Mouse (Mus musculus): Measurements from ENCODE around the gene Mthfr.

Mthfr gene

DNA sequence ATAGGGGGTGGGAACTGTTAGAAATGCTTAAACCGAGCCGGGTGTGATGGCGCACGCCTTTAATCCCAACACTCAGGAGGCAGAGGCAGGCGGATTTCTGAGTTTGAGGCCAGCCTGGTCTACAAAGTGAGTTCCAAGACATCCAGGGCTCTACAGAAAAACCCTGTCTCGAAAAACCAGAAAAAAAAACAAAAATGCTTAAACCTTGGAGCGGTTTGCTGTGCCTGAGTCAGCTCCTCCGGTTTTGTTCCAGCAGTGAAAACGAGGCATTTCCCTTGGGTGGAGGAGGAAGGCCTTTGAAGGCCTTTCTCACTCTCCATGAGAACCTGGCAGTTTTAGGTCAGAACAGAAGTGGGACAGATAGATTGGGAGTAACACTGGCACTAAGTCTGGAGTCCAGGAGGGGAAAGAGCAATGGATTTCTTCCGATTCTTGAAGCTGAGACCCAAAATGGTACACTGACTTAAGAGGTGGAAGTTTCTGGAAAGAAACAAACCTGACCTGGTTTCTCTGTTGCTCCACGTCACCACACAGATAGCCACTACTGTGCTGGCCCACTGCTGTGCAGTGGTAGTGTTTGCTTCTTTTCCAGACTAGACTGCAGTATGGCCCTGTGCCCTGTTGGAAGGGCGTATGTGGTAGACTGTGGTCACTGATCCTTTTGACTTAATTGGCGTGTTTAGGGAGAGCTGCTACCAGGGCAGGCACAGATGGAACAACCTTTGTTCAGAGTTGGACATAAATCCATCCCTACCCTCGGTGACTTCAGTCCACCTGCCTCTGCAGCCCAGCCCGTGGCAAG, 1.4 kb downstream of the Mthfr start:
- 37% methylated on average over 15 of the region's 15 CpGs for WGBS

DNA sequence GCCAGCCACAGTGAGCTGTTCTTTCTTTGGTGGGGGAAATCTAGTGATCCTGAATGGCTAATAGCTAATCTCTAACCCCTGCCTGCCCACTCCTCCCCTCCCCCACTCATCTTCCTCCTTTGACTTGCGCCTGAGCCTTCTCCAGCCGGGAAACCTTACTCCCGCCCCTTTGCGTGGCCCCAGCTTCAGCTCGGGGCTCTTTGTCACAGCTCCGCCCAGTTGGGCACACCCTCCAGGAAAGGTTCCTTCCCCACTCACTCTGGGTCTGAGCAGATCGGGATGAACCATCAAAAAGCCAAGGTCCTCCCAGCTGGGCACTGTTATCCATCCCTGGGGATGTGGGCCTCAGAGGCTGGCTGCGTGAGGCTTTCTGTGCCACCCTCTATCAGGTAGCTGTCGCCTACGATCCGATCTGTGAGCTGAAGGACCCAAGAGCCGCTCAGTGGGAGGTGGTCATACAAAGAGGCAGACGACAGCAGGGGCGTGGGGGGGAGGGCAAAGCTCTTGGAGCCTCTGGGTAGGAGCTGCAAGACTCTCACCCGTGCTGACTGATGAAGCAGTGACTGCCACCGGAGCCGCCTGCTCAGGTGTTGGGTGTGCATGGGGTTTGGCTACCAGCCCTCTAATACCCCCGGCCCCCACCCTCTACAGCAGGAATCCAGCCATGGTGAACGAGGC, 2.2 kb downstream of the Mthfr start:
- WGBS, result 7% methylated on average over 19 of the region's 19 CpGs

DNA sequence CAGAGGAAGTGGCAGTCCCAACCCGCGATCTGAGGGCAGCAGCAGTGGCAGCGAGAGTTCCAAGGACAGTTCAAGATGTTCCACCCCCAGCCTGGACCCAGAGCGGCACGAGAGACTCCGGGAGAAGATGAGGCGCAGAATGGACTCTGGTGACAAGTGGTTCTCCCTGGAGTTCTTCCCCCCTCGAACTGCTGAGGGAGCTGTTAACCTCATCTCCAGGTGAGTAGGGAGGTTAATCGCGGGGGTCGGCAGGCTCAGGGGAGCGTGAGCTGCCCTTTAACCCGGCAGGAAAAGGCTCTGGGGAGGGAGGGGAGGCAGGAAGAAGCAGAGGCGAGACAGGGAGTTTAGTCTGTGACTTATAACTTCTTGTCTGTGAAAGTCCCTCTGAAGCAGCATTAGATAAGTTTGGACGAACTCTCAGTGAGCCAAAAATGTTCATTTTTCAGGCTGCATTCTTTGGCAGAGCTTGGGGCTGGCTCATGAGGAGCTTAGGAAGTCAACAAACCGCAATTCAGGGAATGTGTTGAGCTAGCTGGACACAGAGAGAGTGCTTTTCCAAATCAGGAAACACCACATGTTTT, 2.8 kb downstream of the Mthfr start:
- 14% methylated on average over 16 of the region's 16 CpGs for WGBS

DNA sequence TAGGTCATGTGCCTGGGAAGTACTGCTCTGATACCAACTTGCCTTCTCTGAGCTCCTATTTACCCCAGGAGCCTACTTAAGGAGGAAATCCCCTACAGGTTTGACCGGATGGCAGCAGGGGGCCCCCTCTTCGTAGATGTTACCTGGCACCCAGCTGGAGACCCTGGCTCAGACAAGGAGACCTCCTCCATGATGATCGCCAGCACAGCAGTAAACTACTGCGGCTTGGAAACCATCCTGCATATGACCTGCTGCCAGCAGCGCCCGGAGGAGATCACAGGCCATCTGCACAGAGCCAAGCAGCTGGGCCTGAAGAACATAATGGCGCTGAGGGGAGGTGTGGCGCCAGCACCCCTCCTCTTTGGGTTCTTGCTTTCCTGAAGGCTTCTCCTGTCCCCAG, 4.5 kb downstream of the Mthfr start:
- WGBS, result 55% methylated on average over 8 of the region's 8 CpGs

DNA sequence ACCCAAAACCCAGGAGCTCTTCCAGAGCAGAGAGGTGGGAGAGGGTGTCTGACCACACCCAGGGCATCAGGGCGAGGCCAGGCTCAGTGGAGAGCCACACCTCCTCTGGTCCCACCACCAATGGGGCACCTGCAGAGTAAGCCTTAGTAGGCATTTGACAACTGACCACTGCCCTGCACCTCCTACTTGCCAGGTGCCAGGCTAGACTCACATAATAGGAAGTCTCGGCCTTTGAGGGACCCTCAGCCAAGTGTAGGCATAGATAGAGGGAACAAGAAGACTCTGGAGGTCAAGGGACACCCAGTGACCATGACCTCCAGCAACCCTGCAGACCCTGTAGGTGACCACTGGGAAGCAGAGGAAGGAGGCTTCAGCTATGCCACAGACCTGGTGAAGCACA, 5.2 kb downstream of the Mthfr start:
- 100% methylated on average over 2 of the region's 2 CpGs for WGBS

DNA sequence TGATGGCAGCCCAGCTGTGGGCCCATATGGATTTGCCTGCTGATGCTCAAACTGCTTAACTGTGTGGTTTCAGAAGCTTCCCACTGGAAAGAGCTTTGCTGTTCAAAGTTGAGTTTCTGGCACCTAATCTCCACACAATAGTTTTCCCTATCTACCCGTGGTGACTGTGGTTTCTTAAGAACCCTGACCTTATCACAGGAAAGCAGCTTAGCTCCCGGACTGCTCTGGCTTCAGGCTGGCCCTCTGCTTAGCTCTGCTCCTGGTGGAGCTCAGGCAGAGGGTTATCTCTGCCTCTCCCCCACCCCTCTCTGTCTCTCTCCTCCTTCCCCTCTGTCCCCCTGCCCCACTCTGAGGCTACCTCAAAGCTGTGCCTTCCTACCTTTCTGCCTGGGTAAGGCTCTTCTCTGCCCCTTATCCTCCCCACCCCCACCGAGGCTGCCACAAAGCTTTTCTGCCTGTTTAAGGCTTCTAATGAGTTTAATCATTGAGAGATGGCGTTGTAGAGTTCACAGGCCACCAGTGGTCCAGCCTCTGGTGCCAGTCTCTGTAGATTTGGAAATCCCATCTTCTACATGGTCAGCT, 7.7 kb downstream of the Mthfr start:
- WGBS, result 74% methylated on average over 4 of the region's 4 CpGs

DNA sequence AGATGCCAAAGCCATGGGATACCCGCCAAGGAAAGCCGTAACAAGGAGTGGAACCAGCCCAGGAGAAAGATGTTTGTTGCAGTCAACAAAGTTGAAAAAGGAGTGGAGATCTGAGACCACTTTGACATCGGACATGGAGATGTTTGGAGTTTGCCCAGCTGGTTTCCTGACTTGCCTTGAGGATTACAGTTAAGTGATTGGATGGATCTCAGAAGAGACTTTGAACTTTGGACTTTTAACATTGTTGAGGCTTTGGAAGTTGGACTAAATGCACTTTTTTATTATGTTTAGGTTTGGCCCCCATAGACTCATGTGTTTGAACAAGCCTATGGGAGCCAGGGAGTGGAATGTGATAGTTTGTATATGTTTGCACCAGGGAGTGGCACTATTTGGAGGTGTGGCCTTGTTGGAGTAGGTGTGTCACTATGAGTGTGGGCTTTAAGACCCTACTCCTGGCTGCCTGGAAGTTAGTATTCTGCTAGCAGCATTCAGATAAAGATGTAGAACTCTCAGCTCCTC, 11.6 kb downstream of the Mthfr start:
- WGBS, result 94% methylated on average over 3 of the region's 3 CpGs

DNA sequence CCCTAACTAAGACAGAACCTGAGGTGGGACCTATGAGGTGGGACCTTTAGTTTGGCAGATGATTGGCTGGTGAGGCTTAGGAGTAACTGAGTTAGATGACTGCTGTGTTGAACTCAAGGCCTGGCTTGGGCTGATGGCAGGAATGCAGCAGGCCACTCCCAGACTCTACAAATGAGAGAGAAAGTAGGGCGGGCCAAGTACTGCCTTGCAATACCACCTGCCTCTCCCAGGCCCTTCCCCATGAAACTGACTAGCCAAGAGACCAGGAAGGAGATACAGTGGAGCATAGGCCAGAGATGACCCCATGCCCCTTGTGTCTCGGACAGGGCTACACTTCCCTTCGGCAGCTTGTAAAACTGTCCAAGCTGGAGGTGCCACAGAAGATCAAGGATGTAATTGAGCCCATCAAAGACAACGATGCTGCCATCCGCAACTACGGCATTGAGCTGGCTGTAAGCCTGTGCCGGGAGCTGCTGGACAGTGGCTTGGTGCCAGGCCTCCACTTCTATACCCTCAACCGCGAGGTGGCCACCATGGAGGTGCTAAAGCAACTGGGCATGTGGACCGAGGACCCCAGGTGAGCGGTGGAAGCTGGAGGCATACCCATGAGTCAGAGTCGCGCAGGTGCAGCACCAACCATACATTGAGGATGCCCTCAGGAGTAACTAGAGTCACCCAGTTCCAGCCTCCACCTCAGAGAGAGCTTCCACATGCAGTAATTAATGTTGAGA, 12.3 kb downstream of the Mthfr start:
- WGBS, result 93% methylated on average over 13 of the region's 13 CpGs

DNA sequence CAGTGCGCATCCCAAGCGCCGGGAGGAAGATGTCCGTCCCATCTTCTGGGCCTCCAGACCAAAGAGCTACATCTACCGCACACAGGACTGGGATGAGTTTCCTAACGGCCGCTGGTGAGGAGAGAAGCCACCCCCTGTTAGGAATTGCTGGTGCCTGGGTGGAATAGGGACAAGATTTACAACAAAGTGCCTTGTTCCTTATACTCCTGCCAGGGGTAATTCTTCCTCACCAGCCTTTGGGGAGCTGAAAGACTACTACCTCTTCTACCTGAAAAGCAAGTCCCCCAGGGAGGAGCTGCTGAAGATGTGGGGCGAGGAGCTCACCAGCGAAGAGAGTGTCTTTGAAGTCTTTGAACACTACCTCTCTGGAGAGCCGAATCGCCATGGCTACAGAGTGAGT, 13.0 kb downstream of the Mthfr start:
- WGBS, result 82% methylated on average over 11 of the region's 11 CpGs

DNA sequence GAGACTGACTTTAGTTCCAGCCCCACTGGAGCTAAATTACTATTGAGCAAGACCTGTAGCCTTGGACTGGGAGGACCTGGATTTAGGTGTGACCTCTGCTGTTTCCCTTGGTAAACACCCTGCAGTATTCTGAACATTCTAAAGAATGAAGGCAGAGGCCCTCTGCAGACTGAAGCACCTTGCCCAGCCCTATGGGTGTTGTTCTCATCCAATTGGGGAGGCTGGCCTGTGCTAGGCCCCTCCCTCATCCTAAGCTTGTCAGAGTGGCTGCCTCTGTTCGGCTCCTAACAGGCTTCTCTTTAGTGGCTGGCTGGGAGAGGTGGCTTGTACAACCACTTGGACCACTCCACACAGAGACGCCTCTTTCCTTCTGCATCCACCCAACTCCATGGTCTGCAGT, 14.1 kb downstream of the Mthfr start:
- 58% methylated on average over 2 of the region's 2 CpGs for WGBS

DNA sequence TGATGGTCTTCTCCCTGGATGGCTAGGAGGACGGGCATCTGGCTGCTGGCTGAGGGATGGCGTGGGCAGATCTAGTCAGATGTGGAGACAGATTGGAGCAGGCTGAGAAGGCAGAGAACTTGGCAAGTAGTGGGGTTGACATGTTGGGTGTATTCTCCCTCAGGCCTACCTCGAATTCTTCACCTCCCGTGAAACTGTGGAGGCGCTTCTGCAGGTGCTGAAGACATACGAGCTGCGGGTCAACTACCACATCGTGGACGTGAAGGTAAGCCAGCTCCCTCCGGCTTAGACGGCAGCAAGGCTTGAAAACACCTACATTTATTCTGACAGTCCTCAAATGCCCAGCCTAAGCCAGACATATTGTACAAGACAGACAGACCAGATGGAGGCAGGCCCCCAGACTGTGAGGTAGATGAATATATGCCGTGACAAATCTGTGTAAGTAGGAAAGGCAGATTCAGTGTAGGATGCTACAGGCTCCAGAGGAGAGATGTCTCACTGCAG, 14.6 kb downstream of the Mthfr start:
- WGBS, result 63% methylated on average over 12 of the region's 12 CpGs

DNA sequence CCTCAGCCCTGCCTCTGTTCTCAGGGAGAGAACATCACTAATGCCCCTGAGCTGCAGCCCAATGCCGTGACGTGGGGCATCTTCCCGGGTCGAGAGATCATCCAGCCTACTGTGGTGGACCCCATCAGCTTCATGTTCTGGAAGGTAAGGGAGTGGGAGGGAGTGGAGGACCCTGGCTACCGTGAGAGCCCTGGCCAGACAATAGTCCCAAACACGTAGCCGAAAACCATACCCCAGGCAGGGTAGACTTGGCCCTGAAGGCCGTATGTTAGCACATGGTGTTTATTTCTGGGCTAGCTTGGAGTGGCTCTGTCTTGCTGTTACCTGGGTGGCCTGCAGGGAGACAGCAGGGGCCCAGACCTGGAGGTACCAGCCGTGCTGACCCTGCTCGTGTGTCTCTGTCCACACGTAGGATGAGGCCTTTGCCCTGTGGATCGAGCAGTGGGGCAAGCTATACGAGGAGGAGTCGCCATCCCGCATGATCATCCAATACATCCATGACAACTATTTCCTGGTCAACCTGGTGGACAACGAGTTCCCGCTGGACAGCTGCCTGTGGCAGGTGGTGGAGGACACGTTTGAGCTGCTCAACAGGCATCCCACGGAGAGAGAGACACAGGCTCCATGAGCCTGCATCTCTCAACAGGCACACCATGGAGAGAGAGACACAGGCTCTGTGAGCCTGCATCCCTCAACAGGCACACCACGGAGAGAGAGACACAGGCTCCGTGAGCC, 16.3 kb downstream of the Mthfr start:
- 90% methylated on average over 21 of the region's 21 CpGs for WGBS

DNA sequence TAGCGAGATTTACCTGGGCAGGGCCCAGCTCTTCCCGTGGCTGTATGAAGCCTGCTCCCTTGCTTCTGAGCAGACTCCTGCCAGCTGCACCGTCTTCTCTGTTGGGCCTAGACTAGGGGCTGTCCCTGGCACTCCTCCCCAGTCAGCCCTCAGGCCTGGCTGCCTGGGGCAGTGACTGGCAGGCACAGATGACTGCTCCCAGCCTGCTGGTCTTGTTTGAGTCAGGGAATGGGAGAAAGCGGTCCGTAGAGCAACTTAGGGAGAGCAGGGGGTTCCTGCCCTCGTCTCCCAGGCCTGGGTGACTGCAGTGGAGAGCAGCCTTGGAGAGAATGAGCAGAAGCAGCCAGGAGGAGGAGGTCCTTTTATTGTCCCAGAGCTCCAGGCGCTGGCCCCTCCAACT, 17.4 kb downstream of the Mthfr start:
- WGBS, result 71% methylated on average over 7 of the region's 7 CpGs

DNA sequence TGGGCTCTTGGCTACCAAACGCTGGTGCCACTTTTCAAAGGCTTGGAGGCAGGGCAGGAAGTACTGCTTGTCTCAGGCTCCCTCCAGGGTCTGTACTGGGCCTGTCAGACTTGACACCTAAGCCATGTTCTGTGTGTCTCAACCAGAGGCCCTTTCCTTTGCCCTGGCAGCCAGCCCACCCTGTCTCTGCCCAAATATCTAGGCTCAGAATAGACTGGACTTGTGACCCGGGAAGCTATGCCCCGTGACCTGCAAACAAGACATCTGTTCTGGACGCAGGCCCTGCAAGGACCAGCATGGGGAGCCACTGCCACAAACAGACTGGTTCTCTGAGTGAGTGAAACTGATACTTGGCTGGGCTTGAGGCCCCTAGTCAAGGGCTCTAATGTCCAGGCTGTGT, 17.9 kb downstream of the Mthfr start:
- WGBS, result 86% methylated on average over 4 of the region's 4 CpGs

DNA sequence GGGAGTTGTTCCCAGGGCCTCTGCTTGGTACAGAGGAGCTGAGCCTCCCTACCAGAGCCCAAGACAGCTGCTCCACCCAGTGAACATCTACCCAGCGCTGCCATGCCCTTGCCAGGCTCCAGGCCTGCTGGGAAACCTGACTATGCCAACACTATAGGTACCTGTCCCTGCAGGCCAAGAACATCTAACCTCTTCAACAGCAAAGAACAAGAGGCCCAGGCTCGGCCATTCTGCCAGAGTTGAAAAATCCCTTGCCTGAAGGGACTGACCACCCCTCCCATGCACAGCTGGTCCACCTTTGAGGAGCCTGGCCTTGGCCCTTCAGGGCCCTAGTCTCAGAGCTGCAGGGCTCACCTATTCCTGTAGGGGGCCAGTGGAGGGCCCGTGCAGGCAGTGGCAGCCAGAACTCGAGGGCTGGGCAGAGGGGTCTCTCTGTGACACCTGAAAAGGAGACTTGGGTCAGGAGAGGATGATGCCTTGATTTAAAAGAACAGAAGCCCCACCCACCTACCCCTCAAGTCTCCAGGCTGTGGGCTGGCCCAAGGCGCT, 18.9 kb downstream of the Mthfr start:
- WGBS, result 78% methylated on average over 5 of the region's 5 CpGs

DNA sequence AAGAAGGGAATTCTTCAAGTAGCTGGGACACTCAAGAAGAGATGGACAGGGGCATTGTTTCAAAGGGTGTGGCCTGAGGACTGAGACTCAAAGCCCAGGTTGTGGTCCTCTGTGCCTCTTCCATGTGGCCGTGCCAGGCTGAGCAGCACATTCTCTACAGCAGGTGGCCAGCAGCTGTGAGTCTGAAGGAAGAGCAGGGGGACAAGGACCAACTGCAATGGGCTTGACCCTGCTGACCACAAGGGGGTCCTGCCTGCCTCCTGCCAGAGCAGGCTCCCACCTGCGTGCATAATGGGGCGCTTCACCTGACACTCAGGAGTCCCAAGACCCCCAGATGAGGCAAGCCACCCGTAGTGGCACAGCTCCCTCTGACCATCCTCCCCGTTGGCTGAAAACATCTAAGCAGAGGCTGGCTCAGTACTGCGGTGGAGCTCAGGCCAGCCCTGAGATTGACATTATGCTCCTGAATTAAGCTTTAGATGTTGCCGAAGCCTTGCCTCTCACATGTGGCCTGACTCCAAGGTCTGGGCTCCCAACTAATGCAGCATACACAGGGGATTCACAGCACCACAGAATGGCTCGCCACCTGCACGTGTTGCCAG, 19.4 kb downstream of the Mthfr start:
- WGBS, result 73% methylated on average over 9 of the region's 9 CpGs

DNA sequence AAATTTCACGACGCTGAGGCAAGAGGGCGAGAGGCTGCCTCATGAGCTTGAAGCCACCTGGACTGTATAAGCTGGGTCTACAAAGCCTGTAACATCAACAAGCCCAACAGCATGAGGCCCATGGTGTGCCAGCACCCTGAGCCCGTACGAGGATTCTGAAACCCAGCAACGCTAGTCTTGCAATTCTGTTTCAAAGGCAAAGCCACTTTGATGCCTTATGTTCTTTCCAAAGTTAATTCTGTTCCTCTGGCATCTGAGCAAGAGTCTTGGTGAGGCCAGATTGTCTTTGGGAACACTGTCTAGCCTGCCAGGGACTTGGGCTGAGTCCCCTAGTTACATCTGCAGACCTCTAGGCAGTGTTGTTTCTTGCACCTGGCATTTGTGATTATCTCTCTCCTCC, 20.1 kb downstream of the Mthfr start:
- WGBS, result 53% methylated on average over 6 of the region's 6 CpGs

DNA sequence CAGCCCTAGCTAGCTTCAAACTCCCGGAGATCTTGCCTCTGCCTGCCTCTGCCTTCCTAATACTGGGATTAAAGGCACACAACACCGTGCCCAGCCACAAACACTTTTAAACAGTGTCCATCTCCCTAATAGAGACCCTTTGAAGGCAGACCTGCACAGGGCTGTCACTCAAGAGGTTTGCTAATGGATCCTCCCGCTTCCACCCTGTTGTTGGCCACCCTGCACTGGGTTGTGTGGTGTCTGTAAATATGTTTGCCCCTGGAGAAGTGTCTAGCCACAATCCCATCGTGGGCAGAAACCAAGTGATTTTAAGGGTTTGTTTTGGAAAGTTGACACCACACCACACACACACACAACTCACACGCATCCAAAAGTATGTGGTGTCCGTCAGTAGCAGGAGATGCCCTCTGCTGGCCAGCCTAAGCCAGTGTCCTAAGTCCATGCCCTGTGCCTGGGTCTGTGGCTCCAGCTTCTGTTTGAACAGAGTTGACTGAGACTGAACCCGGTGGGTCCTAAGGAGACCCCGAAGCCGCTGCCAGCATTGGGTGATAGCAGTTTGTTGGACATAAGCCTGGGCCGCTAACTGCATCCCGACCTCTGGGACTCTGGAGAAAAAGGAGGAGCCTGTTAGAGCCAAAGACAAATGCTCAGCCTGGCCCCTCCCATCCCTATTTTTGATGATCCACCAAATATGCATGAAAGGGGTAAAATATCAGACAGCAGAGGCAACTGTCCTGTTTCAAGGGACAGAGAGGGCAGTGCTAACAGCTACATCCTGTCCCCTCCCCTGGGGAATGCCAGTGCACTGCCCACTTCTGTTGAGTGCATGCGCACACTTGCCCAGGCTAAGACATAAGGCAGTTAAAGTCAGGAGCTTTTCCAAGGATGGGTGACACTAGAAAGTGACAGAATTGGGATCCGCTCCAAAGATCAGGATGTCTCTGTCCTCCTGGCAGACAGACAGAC, 21.5 kb downstream of the Mthfr start:
- WGBS, result 58% methylated on average over 13 of the region's 13 CpGs

DNA sequence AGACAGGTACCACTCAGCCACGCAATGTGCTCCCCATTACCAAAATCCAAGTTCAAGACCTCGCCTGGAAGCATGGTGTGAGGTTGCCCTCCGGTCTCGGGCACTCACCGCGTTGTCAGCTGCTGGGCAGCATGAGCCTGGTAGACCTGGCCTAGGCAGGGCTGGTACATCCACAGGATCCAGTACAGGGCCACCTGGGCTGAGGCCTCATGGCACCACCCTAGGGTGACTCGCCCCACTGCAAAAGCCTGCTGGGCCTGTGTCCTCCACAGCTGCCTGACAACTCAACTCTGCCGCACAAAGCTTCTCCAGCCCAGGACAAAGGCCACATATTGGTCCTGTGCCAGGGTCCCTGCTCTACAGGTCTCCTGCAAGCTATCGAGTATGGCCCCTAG, 22.2 kb downstream of the Mthfr start:
- 92% methylated on average over 9 of the region's 9 CpGs for WGBS
